Mouse (Mus musculus) erythroblast, embryonic 14.5 days (primary cell): Measurements from ENCODE around the gene Gmpr2.

Experiments
- GATA1 ChIP-seq: IDR thresholded peaks from 2 replicates; pipeline ENCODE4 v1.6.1; 2012; ENCODE audit warnings: low read length, inconsistent platforms, mixed read lengths
- TAL1 ChIP-seq: IDR thresholded peaks from 3 replicates; pipeline ENCODE4 v1.6.1; 2012; ENCODE audit warnings: low read length, inconsistent platforms, mixed read lengths

- TF ChIP-seq GATA1 (no peak), TAL1 (no peak)
Observed at GRCm38 (mm10) chr14:55681160-55682117, 9.7 kb downstream of the Gmpr2 start, which contains the start of gene Tinf2.
